Mouse (Mus musculus): ENCODE results near the gene Hoxb13.
A peak's percentile ranks its signal among the peaks of the same experiment; 100 is the strongest.

The Hoxb13 gene

GRCm38 (mm10) chr11:96193521-96194400 is at the start of gene Hoxb13:
TSS of gene Hoxb13 (plus strand) at chr11:96194316.
- peak; percentile 79 for DNase-seq (ENCODE audit: low read depth, low spot score)

- peak; percentile 85 for DNase-seq (ENCODE audit: low read depth, low spot score)
Measured at GRCm38 (mm10) chr11:96145622-96146270, 48.4 kb upstream of the Hoxb13 start.

- DNase-seq (ENCODE audit: low read depth, low spot score): no peak
Measured at GRCm38 (mm10) chr11:96147471-96147870, 46.6 kb upstream of the Hoxb13 start.

GRCm38 (mm10) chr11:96164769-96165168 is 29.3 kb upstream of the Hoxb13 start:
- no peak for DNase-seq (ENCODE audit: low read depth, low spot score)

DNA sequence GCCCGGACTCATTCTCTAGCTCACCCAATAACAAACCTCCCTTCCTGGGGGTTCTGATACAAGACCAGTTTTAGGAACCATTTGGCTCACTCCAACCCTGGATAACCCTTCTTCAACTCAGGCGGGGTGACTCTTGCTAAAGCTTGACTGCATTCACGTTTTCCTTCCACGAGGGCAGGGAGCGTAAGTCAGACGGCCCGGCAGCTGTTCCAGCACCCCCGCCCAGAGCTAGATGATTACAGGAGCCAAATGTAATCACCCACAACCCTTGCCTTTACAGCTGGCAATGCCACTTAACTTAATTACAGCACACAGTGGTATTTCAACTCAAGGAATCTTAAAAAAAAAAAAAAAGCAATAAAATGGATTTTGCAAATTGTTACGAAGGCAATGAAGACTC is 26.0 kb upstream of the Hoxb13 start:
- DNase-seq (ENCODE audit: low read depth, low spot score): no peak

- no peak for DNase-seq (ENCODE audit: low read depth, low spot score)
Measured at GRCm38 (mm10) chr11:96169016-96169415, 25.1 kb upstream of the Hoxb13 start.

DNA sequence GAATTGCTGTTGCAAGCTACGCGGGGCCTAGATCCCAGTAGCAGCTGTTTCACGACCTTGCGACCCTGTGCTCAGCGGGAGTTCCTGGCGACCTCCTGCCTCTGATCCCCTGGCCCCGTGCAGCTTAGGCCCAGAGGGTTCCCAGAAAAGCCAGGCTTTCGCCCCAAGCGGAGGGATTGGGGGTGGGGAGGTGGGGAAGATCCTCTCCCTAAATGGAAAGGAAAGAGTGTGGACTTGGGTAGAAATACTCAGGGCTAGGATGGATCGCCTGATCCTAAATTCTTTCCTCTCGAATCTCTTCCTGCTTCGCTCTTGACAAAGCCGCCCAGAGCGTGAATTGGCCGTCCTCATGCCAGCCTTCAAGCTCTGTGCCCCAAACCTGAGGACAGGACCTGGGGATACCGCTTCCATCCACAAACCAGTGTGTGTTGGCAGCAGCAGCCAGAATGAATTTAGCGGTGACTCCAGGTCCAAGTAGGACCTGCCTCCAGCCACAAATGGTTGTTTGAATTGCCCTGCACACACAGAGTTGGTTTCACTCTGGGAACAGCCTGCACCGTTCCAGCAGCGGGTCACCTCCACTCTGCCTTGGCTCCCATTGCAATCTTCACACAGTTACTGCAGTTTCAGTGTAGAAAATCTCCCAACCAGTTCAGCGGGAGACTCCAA is 23.3 kb upstream of the Hoxb13 start:
- no peak for DNase-seq (ENCODE audit: low read depth, low spot score)

DNA sequence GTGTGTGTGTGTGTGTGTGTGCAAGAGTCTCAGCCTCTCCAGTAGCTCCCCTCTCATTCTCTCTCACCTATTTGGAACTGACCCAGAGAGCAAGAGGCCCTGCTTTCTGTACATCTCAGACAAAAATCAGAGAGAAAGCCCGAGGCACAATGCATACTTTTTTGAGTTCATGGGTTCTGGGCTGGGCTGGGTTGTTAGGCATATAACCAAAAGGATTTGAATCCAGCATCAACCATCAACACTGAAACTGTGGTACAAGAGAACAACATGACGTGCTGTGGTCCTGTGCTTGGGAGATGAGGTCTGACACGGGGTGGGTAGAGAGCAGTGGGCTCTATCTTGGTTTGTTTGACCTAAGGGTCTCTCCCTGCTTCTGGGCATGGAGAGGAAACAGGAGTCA is 22.5 kb upstream of the Hoxb13 start:
- DNase-seq (ENCODE audit: low read depth, low spot score): no peak

DNA sequence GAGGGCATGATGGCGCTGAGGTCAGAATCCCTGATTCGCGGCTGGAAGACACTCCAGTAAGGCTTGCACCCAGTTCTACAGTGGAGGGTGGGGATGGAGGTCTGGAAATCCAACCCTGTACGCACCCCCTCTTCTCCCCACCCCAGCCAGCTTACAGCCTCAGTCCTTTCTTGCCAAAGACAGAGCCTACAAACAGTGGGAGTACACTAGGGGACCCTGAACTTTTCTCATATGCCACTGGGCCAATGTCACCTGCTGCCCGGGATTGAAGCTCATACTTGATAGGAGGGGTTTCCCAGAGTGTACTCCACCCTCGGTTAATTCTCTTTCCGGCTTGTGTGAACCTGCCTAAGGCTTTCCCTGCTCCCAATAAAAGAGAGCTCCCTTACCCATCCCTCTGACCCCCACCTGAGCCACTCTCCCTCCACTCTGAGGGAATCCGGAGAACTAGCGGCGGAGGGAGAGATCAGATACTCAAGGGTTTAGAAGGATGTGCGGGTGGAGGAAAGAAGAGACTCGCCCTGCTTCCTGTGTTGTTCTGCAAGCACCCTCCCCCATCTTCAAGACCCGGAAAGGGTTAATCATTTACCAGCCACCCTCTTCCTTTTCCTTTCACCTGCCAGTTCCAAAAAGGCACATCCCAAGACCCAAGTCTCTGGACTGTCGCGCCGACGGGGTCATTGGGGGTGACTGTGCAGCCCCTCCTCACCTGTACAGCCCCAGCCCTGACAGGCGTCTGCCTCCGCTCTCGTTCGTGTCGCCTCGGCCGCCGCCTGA is 21.4 kb upstream of the Hoxb13 start:
- no peak for DNase-seq (ENCODE audit: low read depth, low spot score)

- no peak for DNase-seq (ENCODE audit: low read depth, low spot score)
Measured at GRCm38 (mm10) chr11:96173288-96173840, 20.8 kb upstream of the Hoxb13 start.

DNA sequence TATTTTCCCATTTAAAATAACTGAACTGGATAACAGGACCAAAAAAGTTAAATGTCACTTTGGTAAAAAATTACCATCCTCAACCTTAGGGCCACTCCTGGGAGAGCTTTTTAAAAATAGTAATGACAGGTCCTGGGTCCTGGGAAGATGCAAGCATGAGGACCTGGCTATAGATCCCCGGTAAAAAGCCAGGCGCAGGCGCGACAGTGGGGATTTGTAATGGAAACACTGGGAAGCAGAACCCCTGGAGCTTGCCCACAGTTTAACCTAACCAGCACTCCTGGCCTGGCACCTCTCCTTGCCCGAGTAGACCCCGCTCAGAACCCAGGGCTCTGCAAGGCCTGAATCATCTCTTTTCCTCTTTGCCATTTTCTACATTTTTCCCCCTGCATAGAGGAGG is 19.2 kb upstream of the Hoxb13 start:
- DNase-seq (ENCODE audit: low read depth, low spot score): no peak

GRCm38 (mm10) chr11:96175511-96175910 is 18.6 kb upstream of the Hoxb13 start:
- no peak for DNase-seq (ENCODE audit: low read depth, low spot score)

DNA sequence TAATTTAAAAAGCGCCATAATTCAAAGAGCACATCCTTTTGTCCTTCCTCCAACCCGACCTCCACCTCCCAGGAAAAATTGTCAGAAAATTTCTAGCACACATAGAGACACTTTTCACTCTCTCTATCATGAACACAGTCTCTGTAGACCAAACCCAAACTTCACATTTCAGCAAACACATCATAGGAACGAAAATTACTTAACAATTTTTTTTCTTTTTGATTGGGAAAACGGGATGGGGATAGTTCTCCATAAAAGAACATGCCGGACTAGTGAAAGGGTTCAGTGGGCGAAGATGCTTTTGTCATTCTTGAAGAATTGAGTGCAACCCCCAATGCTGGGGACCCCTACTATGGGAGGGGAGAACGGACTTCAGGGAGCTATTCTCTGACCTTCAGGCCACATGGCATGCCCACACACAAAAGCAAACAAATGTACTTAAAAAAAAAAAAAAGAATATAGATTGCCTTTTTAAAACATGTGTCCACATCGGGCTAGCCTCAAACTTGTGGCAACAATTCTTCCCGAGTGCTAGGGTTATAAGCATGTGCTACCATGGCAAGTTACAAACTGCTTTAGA is 18.1 kb upstream of the Hoxb13 start:
- no peak for DNase-seq (ENCODE audit: low read depth, low spot score)

DNA sequence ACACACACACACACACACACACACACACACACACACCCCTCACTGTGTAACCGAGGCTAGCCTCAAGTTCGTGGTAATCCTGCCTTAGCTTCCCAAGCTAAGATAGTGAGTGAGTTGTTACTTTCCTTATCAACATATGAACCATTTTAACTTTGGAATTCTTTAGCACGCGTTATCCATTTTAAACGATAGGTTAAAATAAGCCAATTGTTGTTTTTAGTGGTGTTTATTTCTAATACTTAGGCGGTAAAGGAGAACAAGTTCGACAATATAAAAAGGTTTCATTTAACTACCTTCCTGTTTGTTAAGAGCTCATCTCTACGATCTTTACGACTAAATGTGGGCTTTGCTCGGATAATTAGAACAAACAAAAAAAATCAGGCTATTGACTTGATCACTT is 17.3 kb upstream of the Hoxb13 start:
- no peak for DNase-seq (ENCODE audit: low read depth, low spot score)

- no peak for DNase-seq (ENCODE audit: low read depth, low spot score)
Measured at GRCm38 (mm10) chr11:96177546-96178174, 16.5 kb upstream of the Hoxb13 start.

- DNase-seq (ENCODE audit: low read depth, low spot score): no peak
Measured at GRCm38 (mm10) chr11:96178356-96178755, 15.8 kb upstream of the Hoxb13 start.

- DNase-seq (ENCODE audit: low read depth, low spot score): no peak
Measured at GRCm38 (mm10) chr11:96178911-96179503, 15.1 kb upstream of the Hoxb13 start.

GRCm38 (mm10) chr11:96181061-96181460 is 13.1 kb upstream of the Hoxb13 start:
- no peak for DNase-seq (ENCODE audit: low read depth, low spot score)

DNA sequence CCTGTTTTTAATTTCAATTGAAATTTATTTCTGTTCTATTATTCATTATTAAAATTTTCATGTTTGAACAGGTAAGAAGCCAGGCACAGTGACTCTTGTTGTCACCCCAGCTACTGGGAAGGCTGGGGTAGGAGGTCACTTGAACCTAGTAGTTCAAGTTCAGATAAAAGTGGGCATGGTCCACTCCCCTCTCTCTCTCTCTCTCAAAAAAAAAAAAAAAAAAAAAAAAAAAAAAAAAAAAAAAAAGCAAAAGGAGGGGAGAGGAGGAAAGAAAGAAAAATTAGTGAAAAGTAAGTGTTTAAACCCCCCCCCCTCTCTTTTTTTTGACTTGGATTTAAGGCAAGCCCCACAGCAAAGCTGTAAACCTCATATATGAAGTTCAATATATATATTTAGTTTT is 9.9 kb upstream of the Hoxb13 start:
- DNase-seq (ENCODE audit: low read depth, low spot score): no peak

DNA sequence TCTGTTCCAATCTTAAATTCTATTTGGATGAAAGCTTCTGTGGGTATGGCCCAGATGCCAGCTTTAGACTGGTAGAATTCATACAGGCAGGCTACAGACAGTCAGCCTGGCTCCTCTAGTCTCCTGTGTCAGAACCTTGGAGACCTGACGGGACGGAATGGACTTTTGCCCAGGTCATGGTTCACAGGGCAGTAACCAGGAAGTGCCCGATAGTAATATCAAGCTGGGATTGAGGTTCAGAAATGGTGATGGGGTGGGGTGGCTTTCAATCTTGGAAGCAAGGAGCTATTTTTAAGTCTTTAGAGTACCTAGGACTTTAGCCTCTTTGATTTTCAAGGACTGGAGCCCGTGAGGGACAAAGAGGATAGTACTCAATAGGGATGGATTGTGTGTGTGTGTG is 6.8 kb upstream of the Hoxb13 start:
- DNase-seq (ENCODE audit: low read depth, low spot score): no peak

All from mesoderm, embryonic 11.5 days (tissue).